Mouse (Mus musculus): ENCODE data around the gene Rundc3a.

GRCm38 (mm10) chr11:102403657-102404056 is 10.5 kb downstream of the Rundc3a start:
- TF ChIP-seq CTCF (IDR thresholded peaks at IDR 0.05; ENCODE audit: low read depth, low read length) (no peak), TAL1 (conservative IDR thresholded peaks at IDR 0.05; ENCODE audit: low read depth, low read length) (no peak), GATA1 (IDR thresholded peaks at IDR 0.05; ENCODE audit: borderline replicate concordance, low read length) (no peak), POLR2AphosphoS5 (IDR thresholded peaks at IDR 0.05; ENCODE audit: insufficient replicate concordance, low read depth, low read length) (no peak), GATA2 (IDR thresholded peaks at IDR 0.05; ENCODE audit: borderline replicate concordance, low read depth, low read length) (no peak)
